Mouse (Mus musculus) stomach, adult 2 months (tissue): ENCODE results near the gene Itih1. TPM values are rescaled to one million over a fixed set of nuclear protein-coding genes. Genes with fewer than 3 reads are reported as not detected.

ENCODE experiments used
- polyA plus RNA-seq: library from polyadenylated mRNA; depleted of rRNA; stranded (reverse); fragments of >200 nt; gene quantifications from 2 replicates; pipeline ENCODE4 v1.2.3, GENCODE M21; 2012; rRNA removed

Gene Itih1
- polyA plus RNA-seq: 0.08 and 0.50 TPM in 2 replicates

GRCm38 (mm10) chr14:30943038-30943437 is at the start of gene Itih1:
Gene Itih1 (minus strand): TSS chr14:30943289.

DNA sequence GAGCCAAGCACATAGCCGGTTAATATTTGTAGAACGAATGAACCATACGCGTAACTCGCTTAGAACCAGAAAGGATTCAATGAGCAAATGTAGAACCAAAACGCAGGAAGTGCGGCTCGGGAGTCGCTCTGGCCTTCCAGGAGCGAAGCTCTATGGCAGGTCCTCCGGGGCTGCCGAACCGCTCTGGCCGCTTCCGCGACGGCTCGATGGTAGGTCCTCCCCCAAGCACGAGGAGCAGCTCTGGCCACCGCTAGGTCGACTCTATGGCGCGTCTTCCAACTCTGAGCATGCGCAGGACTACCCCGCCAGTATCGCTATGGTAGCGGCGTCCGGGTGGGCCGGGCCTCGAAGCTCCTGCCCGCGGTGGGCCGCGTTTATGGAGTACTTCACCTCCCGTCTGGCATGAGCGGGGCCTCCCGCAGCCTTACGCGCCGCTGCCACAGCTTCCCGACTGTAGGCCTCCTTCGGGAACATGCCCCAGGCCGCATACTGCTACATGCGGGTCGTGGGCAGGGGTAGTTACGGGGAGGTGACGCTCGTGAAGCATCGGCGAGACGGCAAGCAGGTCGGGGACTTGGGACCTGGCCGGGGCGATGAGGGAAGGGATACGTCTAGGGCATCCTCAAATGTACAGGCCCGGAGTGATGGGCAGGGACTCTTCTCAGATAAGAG is 8.2 kb upstream of the Itih1 start, which contains the start of gene Nek4:
TSS of gene Nek4 (plus strand) at position 224 of the 672 bp plus-strand sequence.

DNA sequence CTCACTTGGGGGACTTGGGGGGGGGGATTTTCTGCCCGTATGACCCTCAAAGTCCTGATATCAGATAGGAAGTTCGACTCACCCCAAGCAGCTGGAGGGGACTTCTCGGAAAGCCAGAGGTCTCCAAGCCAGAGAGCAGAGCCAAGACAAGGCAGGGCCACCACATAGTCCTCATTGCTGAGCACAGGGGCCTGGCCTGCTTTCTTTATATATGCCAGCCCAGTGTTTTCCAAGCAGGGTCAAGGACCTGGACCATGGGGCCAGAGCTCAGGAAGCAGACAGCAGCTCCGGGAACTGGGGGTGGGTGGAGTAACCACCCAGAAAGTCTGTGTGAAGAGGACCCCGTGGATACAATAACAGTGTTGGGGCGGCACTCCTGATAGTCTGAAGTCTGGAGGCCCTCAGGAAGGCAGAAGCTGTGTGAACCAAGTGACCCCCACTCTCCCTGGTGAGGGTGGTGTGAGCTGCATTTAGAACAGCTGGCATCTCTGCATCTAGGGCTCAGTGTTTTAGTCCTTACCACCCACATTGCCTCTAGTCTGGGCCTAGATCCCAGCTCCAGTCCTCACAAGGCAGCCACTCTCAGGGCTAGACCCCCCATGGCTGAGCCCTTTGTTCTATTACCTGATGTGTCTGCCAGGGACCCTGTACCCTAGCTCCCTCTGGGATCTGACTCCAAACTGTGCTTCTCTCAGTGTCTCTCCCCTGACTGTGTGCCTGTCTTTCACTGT is 19.5 kb downstream of the Itih1 start, which contains the start of gene Itih3:
TSS of gene Itih3 (minus strand) at position 386 of the 731 bp plus-strand sequence.

GRCm38 (mm10) chr14:30886204-30886603 is 56.9 kb downstream of the Itih1 start, which contains the start of gene Itih4:
Gene Itih4 (plus strand): TSS chr14:30886476.

Other genes starting within 250 kb of the Itih1 start
- 0.03 and 0.12 TPM in 2 replicates for gene Sfmbt1, start 228.4 kb downstream of the Itih1 start, polyA plus RNA-seq
- 9.1 and 11.9 TPM in 2 replicates for gene Tmem110, start 117.7 kb downstream of the Itih1 start, polyA plus RNA-seq
- gene Mustn1, start 64.1 kb downstream of the Itih1 start, polyA plus RNA-seq: 34.1 and 38.0 TPM in 2 replicates
- 0.11 TPM in 2 replicates for gene Itih4, start 56.8 kb downstream of the Itih1 start, polyA plus RNA-seq
- gene Itih3, start 19.5 kb downstream of the Itih1 start, polyA plus RNA-seq: 0.15 and 0.18 TPM in 2 replicates
- gene Nek4, start 8.1 kb upstream of the Itih1 start, polyA plus RNA-seq: 0.56 and 1.00 TPM in 2 replicates
- gene Glt8d1, start 58.1 kb upstream of the Itih1 start, polyA plus RNA-seq: 3.3 and 3.4 TPM in 2 replicates
- 35.2 and 41.1 TPM in 2 replicates for gene Spcs1, start 58.4 kb upstream of the Itih1 start, polyA plus RNA-seq
- 3.6 and 4.3 TPM in 2 replicates for gene Pbrm1, start 75.8 kb upstream of the Itih1 start, polyA plus RNA-seq
- 2.6 and 2.9 TPM in 2 replicates for gene Gnl3, start 75.9 kb upstream of the Itih1 start, polyA plus RNA-seq
- 54.8 and 60.7 TPM in 2 replicates for gene Smim4, start 185.7 kb upstream of the Itih1 start, polyA plus RNA-seq
- 19.2 and 27.5 TPM in 2 replicates for gene Nt5dc2, start 187.8 kb upstream of the Itih1 start, polyA plus RNA-seq
- gene Stab1, start 225.4 kb upstream of the Itih1 start, polyA plus RNA-seq: 23.4 and 24.9 TPM in 2 replicates